Mouse (Mus musculus): ENCODE data around the gene Cep128.

DNA sequence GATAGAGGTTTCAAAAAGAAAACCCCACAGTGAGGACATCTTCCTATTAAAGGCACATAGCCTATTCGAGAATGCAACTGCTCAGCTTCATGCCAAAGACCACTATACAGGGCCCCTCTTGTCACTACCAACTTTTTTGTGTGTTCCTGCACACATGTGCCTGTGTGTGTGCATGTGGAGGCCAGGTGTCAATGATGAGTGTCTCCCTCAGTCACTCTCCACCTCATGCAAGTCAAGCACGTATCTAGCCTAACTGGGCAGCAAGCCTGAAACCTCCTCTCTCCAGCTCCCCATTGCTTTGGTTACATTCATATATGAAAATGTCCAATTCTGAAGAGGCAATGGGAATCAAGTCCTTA is 317.1 kb downstream of the Cep128 start:
- TF ChIP-seq CTCF (IDR thresholded peaks at IDR 0.05; ENCODE audit: control insufficient read depth, insufficient read depth, insufficient replicate concordance, low read depth, low read length) (no peak), POLR2A (IDR thresholded peaks at IDR 0.05; ENCODE audit: control insufficient read depth, low read depth, low read length) (no peak)
